Mouse (Mus musculus): Measurements from ENCODE around the gene Gmnn. TPM values are rescaled to one million over a fixed set of nuclear protein-coding genes. Genes with fewer than 3 reads are reported as not detected.

The Gmnn gene
- polyA plus RNA-seq, 1 experiment from 2014 or later, result 186 TPM

DNA sequence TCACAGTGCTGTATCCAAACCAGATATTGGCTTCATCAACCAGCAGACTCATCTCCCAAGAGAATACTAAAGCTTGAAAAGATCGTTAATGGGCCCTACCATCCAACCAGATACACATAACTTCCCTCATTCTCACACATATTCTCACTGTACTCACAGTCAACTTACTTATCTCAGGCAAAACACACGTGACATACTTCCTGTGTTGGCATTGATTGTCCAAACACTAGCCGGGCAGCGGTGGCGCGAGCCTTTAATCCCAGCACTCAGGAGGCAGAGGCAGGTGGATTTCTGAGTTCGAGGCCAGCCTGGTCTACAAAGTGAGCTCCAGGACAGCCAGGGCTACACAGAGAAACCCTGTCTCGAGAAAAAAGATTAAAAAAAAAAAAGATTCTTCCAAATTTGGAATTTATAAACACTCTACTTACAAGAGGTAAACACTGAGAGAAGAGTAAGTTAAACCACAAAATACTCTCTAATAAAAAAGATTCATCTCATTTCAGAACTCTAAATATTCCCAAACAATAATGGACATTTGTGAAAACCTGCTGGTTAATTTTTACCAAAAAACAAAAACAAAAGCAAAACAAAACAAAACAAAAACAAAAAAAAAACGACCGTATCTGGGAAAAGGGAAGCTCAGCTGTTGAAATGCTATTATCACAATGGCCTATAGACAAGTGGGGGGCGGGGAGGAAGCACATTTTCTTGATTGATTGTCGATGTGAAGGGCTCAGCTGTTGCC, 3.7 kb downstream of the Gmnn start:
- peaks cover 70% of the 10 kb centered on the region for H3K36me3 ChIP-seq
- 93% methylated on average over 12 of the region's 12 CpGs for WGBS
- no peak overlapping the region for H3K27ac ChIP-seq (replicated peaks)

DNA sequence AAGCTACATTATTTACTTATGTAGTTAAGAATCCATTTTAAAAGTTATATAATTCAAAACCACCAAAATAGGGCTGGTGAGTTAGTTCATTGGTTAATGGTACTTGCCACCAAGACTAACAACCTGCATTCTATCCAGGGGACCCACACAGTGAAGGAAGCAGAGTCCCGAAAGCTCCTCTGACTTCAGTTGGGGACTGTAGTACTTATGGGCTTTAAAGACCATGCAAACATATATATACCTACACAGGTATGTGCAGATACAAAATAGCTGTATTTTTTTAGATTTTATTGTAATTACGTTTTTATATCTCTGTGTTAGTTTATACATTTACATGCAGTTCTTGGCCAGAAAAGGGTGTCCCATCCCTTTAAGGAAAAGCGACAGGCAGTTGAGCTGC, 5.0 kb downstream of the Gmnn start:
- H3K36me3 ChIP-seq, result peaks cover 83% of the 10 kb centered on the region
- no peak overlapping the region for H3K4me3 ChIP-seq
- DNase-seq (ENCODE audit: low spot score), result no peak
- 93% methylated on average over 3 of the region's 3 CpGs for WGBS
- no peaks in the 10 kb centered on the region for H3K27me3 ChIP-seq (ENCODE audit: low read depth, poor library complexity, severe bottlenecking)
- peaks cover 14% of the 10 kb centered on the region for H3K4me1 ChIP-seq
- H3K9me3 ChIP-seq (replicated peaks), result no peaks in the 10 kb centered on the region
- no peak overlapping the region for H3K27ac ChIP-seq (replicated peaks)

More for the DNA sequence above, 3.7 kb downstream of the Gmnn start:
- Histone ChIP-seq H3K4me1 (peaks cover 24% of the 10 kb centered on the region), H3K9me3 (replicated peaks) (no peaks in the 10 kb centered on the region), H3K4me3 (no peak overlapping the region), H3K27me3 (ENCODE audit: low read depth, poor library complexity, severe bottlenecking) (no peaks in the 10 kb centered on the region)
- DNase-seq (ENCODE audit: low spot score), result no peak

DNA sequence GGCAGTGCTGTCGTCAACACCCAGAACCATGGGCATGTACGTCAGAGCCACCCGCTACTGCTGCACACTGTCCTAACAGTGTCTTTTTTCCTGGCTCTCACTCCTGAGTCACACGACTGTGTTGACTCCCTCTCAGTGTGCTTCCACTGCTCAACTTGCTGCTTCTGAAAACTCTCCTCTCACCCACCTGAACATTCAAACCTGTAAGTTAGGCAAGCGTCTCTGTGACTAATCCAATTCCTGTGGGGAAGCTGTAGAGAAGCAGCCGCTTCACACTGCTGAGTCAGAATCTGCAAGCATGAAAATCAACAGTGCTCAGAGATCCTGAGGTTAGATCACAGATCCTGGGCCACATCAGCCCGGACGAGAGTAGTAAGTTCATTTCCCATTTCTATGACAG, 10.3 kb downstream of the Gmnn start:
- Histone ChIP-seq H3K36me3 (peaks cover 81% of the 10 kb centered on the region), H3K27ac (replicated peaks) (no peak overlapping the region), H3K4me1 (no peaks in the 10 kb centered on the region), H3K4me3 (no peak overlapping the region), H3K9me3 (replicated peaks) (no peaks in the 10 kb centered on the region), H3K27me3 (ENCODE audit: low read depth, poor library complexity, severe bottlenecking) (no peaks in the 10 kb centered on the region)
- DNase-seq (ENCODE audit: low spot score), result no peak
- WGBS, result 93% methylated on average over 8 of the region's 8 CpGs

DNA sequence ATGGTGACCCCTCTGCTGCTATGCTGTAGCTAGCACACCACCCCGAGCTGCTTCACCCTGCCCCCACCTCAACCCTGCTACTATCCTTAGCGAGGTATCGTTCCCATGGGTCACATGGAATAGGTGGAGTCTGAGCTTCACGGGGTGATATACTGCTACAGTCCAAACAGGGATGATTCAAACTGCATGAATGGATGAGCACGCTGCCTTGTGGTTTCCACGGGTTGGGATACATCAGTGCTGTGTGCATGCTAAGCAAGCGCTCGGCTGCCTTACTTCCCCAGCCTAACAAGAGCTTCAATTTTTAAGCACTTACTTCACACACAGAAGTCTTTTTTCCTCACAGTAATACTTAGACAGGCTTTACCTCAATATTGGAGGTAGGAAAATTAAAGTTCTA, 10.9 kb downstream of the Gmnn start:
- WGBS, result 94% methylated on average over 8 of the region's 8 CpGs

DNA sequence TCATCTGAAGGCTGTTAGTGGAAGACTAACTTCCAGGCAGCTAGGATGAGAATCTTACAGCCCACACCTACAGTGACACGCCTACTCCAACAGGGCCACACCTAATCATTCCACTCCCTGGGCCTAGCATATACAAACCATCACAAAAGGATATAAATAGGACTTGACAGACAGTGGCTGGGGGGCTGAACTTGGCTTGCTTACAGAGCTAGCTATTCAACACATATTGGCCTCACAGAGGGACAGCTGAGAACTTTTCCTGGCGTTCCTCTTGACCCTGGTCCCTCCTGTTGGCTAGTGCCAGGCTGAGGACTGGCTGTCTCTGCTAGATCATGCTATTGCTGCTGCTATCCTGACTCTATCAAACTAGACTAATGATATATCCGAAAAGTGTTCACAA, 13.9 kb downstream of the Gmnn start:
- Histone ChIP-seq H3K9me3 (replicated peaks) (no peaks in the 10 kb centered on the region), H3K4me1 (no peaks in the 10 kb centered on the region), H3K36me3 (peaks cover 48% of the 10 kb centered on the region), H3K27ac (replicated peaks) (no peak overlapping the region), H3K27me3 (ENCODE audit: low read depth, poor library complexity, severe bottlenecking) (no peaks in the 10 kb centered on the region), H3K4me3 (no peak overlapping the region)
- WGBS, result 89% methylated on average over 3 of the region's 3 CpGs
- no peak for DNase-seq (ENCODE audit: low spot score)

More for the DNA sequence above, 10.9 kb downstream of the Gmnn start:
- no peaks in the 10 kb centered on the region for H3K27me3 ChIP-seq (ENCODE audit: low read depth, poor library complexity, severe bottlenecking)
- H3K4me3 ChIP-seq, result no peak overlapping the region
- no peak for DNase-seq (ENCODE audit: low spot score)
- H3K27ac ChIP-seq (replicated peaks), result no peak overlapping the region
- H3K9me3 ChIP-seq (replicated peaks), result no peaks in the 10 kb centered on the region
- peaks cover 75% of the 10 kb centered on the region for H3K36me3 ChIP-seq
- no peaks in the 10 kb centered on the region for H3K4me1 ChIP-seq

DNA sequence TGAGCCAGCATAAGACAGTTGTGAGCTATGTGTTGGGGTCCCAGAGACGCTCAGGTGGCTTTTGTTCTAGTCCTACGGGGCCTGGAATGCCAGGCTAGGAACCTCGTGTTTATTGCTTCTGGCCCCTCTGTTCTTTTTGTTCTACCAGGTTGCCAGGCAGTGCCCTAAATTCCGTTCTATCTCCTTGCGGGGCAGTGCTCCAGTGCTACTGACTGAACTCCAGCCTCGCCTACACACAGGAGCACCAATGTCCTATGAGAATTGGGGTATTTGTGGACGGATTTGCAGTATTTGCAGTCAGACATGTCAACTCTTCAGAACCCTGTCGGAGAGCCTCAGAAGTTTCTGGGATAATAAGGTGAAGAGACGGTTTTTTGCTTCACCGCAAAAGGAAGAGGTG, 20.7 kb downstream of the Gmnn start, which contains the start of gene Armh2:
Armh2 (plus strand) TSS at position 205 of the 400 bp plus-strand sequence.
- Histone ChIP-seq H3K4me1 (no peaks in the 10 kb centered on the region), H3K27ac (replicated peaks) (no peak within 1 kb of the TSS), H3K27me3 (ENCODE audit: low read depth, poor library complexity, severe bottlenecking) (no peaks in the 10 kb centered on the region), H3K36me3 (peaks cover 5% of the 10 kb centered on the region; the same call in 1 of the 2 replicates), H3K9me3 (replicated peaks) (no peaks in the 10 kb centered on the region), H3K4me3 (no peak within 1 kb of the TSS)
- DNase-seq (ENCODE audit: low spot score), result no peak
- WGBS, result 93% methylated on average over 10 of the region's 10 CpGs

DNA sequence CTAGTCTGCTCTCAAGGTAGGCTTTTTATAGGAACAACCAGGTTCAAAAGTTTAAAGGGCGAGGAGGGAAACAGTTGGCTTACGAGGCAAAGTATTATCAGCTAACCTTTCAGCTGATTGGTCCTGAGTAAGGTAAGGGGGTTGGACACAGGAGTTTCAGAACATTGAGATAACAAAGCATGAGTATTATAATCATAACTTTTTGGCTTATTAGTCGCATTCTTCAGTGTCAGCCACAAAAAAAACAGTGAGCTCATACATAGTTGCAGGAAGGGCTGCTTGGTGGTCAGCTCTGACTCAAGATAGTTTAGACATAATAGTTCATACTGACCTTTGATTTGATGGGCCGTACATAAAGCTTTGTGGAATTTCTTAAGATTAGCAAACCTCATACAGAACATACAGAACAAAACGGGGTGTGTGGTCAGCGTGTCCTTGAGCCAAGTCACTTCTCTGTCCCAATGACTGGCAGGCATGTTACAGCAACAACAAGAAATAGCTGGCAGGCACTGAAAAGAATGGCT, 26.1 kb downstream of the Gmnn start:
- no peak overlapping the region for H3K4me3 ChIP-seq
- 92% methylated on average over 6 of the region's 6 CpGs for WGBS
- no peaks in the 10 kb centered on the region for H3K27me3 ChIP-seq (ENCODE audit: low read depth, poor library complexity, severe bottlenecking)
- H3K4me1 ChIP-seq, result no peaks in the 10 kb centered on the region
- no peak for DNase-seq (ENCODE audit: low spot score)
- no peak overlapping the region for H3K27ac ChIP-seq (replicated peaks)
- H3K9me3 ChIP-seq (replicated peaks), result no peaks in the 10 kb centered on the region
- no peaks in the 10 kb centered on the region for H3K36me3 ChIP-seq

DNA sequence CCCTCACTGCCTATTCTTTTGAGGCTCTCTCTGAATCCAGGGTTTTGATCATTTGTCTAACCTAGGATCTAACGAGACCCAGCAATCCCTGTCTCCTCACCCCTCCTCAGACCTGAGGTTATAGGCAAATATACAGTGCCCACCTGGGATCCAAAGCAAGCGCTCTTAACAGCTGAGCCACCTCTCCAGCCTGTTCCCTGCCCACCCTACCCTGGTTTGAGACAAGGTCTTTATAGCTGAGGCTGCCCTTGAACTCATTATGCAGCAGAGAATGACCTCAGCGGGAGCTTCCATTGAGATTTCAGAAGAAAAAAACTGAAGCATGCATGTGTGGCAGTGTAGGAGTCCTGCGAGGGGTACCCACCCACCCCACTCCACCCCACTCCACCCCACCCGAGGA, 27.2 kb downstream of the Gmnn start:
- DNase-seq (ENCODE audit: low spot score), result no peak
- 90% methylated on average over 5 of the region's 5 CpGs for WGBS
- H3K27ac ChIP-seq (replicated peaks), result no peak overlapping the region

DNA sequence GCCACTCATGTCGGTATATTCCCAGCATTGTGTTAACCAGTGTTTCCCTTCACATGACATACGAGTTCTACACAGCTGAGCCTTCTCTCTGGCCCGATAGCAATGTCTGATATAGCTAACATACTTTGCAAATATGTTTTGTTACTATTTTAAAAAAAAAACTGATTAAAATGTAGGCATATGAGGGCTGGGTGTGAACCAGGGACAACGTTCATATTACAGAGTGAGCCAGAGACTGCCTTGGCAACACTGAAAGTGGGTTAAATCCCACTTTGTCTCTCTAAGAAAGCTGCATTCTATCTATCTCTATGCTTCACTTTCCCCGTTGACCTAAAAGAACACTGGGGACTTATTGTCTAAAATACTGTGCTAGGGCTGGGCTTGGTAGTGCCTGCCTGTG, 32.6 kb downstream of the Gmnn start:
- H3K4me1 ChIP-seq, result peaks cover 16% of the 10 kb centered on the region
- H3K36me3 ChIP-seq, result no peaks in the 10 kb centered on the region
- no peaks in the 10 kb centered on the region; the same call in 1 of the 2 replicates for H3K9me3 ChIP-seq (replicated peaks)
- H3K4me3 ChIP-seq, result no peak overlapping the region
- 89% methylated on average over 5 of the region's 5 CpGs for WGBS
- no peak overlapping the region for H3K27ac ChIP-seq (replicated peaks)
- no peak for DNase-seq (ENCODE audit: low spot score)
- H3K27me3 ChIP-seq (ENCODE audit: low read depth, poor library complexity, severe bottlenecking), result peaks cover 3% of the 10 kb centered on the region; the same call in 1 of the 2 replicates

More for the DNA sequence above, 27.2 kb downstream of the Gmnn start:
- no peaks in the 10 kb centered on the region for H3K4me1 ChIP-seq
- H3K36me3 ChIP-seq, result no peaks in the 10 kb centered on the region
- no peak overlapping the region for H3K4me3 ChIP-seq
- H3K9me3 ChIP-seq (replicated peaks), result no peaks in the 10 kb centered on the region
- no peaks in the 10 kb centered on the region for H3K27me3 ChIP-seq (ENCODE audit: low read depth, poor library complexity, severe bottlenecking)

DNA sequence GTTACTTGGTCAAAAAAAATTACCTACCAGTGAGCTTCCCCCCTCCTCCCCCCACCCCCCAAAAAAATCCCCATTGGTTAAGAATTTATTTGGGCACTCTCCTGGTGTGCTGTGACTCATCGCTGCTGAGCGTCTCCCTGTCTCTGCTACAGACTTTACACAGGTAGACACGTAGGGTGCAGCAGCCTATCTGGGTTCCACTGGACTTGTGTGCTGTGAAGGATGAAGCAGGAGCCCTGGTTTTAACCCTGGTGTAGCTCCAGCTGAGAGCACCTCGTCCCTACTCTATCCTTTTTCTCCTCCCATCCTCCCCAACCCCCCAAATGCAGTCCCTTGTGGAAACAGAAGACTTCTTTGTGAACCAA, 37.3 kb downstream of the Gmnn start:
- Histone ChIP-seq H3K27ac (replicated peaks) (no peak overlapping the region), H3K27me3 (ENCODE audit: low read depth, poor library complexity, severe bottlenecking) (peaks cover 3% of the 10 kb centered on the region; the same call in 1 of the 2 replicates), H3K4me1 (peaks cover 19% of the 10 kb centered on the region), H3K36me3 (no peaks in the 10 kb centered on the region), H3K4me3 (no peak overlapping the region), H3K9me3 (replicated peaks) (no peaks in the 10 kb centered on the region; the same call in 1 of the 2 replicates)
- WGBS, result 61% methylated on average over 4 of the region's 4 CpGs
- DNase-seq (ENCODE audit: low spot score), result no peak

DNA sequence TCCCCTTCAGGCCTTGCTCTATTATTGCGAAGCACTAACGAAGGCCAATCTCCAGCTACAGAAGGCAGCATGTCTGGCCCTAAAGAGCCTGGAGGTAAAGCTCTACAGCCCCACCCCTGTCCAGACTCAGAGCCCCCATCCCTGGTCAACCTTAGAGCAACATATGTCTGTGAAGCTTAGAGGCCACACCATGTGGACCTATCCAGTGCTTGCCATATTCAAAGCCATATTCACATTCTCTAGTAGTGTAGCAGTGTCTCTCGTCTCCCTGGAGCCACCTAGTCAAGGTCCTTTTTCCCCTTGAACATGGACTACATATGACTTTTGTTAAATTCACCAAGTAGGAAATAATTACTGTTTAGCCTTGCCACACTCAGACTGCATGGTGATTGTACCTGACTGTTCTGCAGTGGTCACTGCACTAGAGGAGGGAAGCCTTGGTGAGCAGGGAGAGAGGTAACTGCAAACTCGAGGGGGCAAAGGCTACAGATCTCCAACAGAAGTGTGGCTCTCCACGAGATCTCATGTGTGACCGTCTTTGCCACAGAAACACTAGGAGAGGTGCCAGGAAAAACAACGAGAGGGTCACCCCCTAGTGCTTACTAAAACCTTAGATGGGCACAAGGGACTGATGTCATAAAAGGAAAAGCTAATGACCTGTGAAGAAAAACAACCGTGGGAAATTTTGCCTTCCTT, 37.9 kb downstream of the Gmnn start:
- 65% methylated on average over 8 of the region's 8 CpGs for WGBS
- Histone ChIP-seq H3K27me3 (ENCODE audit: low read depth, poor library complexity, severe bottlenecking) (peaks cover 3% of the 10 kb centered on the region; the same call in 1 of the 2 replicates), H3K4me3 (no peak overlapping the region), H3K4me1 (peaks cover 19% of the 10 kb centered on the region), H3K9me3 (replicated peaks) (no peaks in the 10 kb centered on the region; the same call in 1 of the 2 replicates), H3K36me3 (no peaks in the 10 kb centered on the region), H3K27ac (replicated peaks) (no peak overlapping the region)
- no peak for DNase-seq (ENCODE audit: low spot score)

DNA sequence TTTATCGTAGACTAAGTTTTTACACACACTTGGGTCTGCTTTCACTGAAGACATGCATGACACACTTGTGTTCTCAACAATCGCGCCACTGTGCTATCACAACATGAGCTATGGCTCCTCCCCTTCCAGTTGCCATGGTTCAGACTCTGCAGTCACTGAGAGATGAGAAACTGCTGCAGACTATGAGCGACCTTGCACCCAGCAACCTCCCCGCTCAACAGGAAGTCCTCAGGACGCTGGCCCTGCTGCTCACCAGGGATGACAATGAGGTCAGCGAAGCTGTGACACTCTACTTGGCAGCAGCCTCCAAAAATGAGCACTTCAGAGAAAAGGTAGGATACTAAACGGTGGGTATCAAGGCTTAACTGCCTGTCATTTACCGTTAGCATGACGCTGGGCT, 40.2 kb downstream of the Gmnn start:
- WGBS, result 84% methylated on average over 10 of the region's 10 CpGs
- DNase-seq (ENCODE audit: low spot score), result no peak
- H3K27ac ChIP-seq (replicated peaks), result no peak overlapping the region

DNA sequence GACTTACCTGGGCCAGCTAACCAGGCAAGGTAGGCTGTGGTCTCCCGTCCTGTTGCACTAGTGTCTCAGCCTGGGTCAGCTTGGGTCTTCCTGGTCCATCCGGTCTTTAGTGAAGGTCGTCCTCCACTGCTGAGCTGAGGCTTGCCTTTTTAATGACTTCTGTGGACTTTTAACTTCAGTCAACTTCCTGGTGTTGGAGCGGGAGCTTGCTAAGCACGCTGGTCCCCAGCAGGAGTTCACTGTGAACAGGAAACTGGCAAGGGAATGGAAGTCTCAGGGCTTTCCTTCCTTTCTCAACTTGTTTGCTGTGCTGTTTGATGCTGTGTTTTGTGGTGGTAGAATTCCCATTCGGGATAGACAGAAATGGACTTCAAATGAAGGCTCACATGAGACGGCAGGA, 44.0 kb downstream of the Gmnn start:
- Histone ChIP-seq H3K36me3 (no peaks in the 10 kb centered on the region), H3K9me3 (replicated peaks) (no peaks in the 10 kb centered on the region), H3K27me3 (ENCODE audit: low read depth, poor library complexity, severe bottlenecking) (peaks cover 12% of the 10 kb centered on the region), H3K4me1 (peaks cover 28% of the 10 kb centered on the region), H3K4me3 (no peak overlapping the region), H3K27ac (replicated peaks) (no peak overlapping the region)
- 80% methylated on average over 7 of the region's 7 CpGs for WGBS
- DNase-seq (ENCODE audit: low spot score), result no peak

More for the DNA sequence above, 40.2 kb downstream of the Gmnn start:
- peaks cover 12% of the 10 kb centered on the region for H3K4me1 ChIP-seq
- no peaks in the 10 kb centered on the region for H3K36me3 ChIP-seq
- peaks cover 3% of the 10 kb centered on the region; the same call in 1 of the 2 replicates for H3K27me3 ChIP-seq (ENCODE audit: low read depth, poor library complexity, severe bottlenecking)
- H3K4me3 ChIP-seq, result no peak overlapping the region
- H3K9me3 ChIP-seq (replicated peaks), result no peaks in the 10 kb centered on the region; the same call in 1 of the 2 replicates
